Mouse (Mus musculus) spleen, adult 2 months (tissue): ENCODE results near the gene Rhbdf2.

Experiments
- CTCF ChIP-seq: fragments of 200-500 bp; IDR thresholded peaks from 2 replicates; pipeline ENCODE4 v1.5.1; 2011; ENCODE audit warnings: mild to moderate bottlenecking, inconsistent platforms; ENCODE audit not compliant: insufficient read depth, insufficient read length, insufficient replicate concordance; ENCODE audit errors: extremely low read depth
- POLR2A ChIP-seq: fragments of 200-500 bp; IDR thresholded peaks from 2 replicates; pipeline ENCODE4 v1.6.1; 2011; ENCODE audit warnings: low read depth, low read length, inconsistent platforms

DNA sequence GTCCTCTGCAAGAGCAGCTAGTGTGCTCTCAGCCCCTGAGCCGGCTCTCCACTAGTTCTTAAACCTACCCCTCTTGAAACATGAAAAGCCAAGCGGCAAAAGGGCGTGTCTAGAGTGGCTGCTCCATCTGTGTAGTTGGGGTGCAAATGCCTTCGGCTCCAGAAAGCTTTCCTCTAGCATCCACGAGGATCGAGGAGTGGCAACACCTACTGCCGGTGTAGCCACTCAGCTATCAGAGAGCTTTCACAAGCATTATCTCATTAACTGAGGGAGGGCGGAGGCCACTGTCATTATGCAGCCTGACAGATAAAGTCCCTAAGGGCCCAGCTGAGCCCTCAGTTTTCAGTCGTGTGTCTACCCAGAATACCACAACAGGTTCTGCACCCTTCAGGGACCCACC lies 6.7 kb downstream of the Rhbdf2 start:
- no peak for TF ChIP-seq POLR2A
- no peak for TF ChIP-seq CTCF
